Mouse (Mus musculus) splenic B cell, adult 2 months (primary cell): ENCODE results near the gene Safb2.
"Not testable (repeated sequence)": the region's sequence is repeated elsewhere in the genome, so short reads cannot be mapped to it uniquely, and the experiment has no call there.

Experiments used
- DNase-seq: peaks from one replicate; pipeline ENCODE4 v3.0.0-alpha.2; 2011; ENCODE audit warnings: low read depth, low spot score
- H3K27me3 ChIP-seq: 2 replicates; pipeline ENCODE4 v1.6.1; 2012; ENCODE audit warnings: mild to moderate bottlenecking, low read length, moderate library complexity, mixed read lengths; ENCODE audit not compliant: control insufficient read depth, poor library complexity, insufficient read depth, severe bottlenecking
- H3K36me3 ChIP-seq: 2 replicates; pipeline ENCODE4 v1.6.1; 2012; ENCODE audit warnings: mild to moderate bottlenecking, low read length, moderate library complexity, mixed read lengths; ENCODE audit not compliant: control insufficient read depth, poor library complexity, insufficient read depth, severe bottlenecking

The Safb2 gene

DNA sequence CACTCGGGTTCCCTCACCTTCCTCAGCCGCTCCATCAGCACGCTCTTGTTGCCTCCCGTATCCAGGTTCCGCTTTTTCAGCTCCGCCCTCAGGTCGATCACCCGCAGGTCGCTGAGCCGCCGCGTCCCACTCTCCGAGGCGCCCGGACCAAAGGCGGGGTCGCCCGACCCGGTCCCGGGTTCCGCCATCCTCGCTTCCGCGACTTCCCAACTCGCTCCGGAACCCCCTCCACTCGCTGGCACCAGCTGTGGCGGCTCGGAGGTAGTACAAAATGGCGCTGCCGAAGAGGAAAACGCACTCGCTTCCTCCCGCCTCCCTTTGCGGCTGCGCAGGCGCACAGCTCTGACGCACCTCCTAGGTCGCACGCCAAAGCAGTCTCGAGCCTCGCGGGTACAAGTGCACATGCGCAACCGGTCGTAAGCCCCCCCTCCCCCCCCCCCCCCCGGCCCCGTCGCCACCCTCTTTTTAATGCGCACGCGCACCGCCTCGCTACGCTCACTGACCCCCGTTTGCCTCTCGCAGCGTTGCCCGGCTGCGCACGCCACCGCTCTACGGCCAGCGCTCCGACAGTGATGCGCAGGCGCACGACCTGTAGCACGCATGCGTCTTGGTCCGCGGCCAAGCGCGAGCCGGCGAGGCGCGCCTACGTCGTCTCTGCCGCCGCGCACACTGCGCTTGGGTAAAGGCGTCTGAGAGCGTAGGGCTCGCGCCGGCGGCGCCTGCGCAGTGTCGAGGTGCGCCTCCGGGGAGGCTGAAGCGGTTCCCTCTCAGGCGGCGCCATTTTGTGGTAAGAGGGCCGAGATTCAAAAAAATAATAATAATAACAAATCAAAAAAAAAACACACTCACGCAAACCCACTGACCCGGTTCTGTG lies at the start of gene Safb2, which contains the start of gene Safb:
Safb2 (minus strand) TSS at position 329 of the 874 bp plus-strand sequence.
Safb (plus strand) TSS at position 569 of the 874 bp plus-strand sequence.
- peak; percentile 100 for DNase-seq
- H3K36me3 ChIP-seq: peaks cover 4% of the 10 kb centered on the region; the same call in 1 of the 2 replicates
- H3K27me3 ChIP-seq: no peaks in the 10 kb centered on the region

GRCm38 (mm10) chr17:56634023-56634422 lies 49.6 kb upstream of the Safb2 start:
- no peaks in the 10 kb centered on the region for H3K36me3 ChIP-seq
- peak; percentile 84 for DNase-seq
- no peaks in the 10 kb centered on the region for H3K27me3 ChIP-seq

DNA sequence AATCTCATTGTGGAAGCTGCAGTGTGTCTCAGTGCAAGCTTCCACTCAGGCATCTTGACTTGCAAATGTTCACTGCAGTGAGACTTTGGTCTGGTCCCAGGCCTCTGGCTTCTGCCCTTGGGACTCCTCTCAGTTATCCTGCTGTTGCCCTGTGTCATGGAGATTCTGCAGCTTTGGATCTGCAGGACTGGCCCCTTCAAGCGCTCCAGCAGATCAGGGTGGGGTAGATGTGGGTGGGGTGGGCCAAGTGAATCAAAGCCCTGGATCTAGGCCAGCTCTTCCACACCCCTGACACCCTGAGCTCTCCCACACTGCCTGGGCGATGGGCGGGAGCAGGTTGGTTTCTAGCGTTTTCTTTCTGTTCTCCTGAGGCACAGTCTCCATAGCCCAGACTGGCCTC lies 47.4 kb upstream of the Safb2 start:
- no peaks in the 10 kb centered on the region for H3K36me3 ChIP-seq
- no peak for DNase-seq
- H3K27me3 ChIP-seq: no peaks in the 10 kb centered on the region

- not testable (repeated sequence) for H3K36me3 ChIP-seq, DNase-seq, H3K27me3 ChIP-seq
These were observed 45.7 kb upstream of the Safb2 start for GRCm38 (mm10) chr17:56629800-56630781.

- DNase-seq: peak; percentile 47
These were observed 43.3 kb upstream of the Safb2 start, which contains the start of gene Catsperd for GRCm38 (mm10) chr17:56627530-56628277. Catsperd (plus strand) TSS chr17:56628143.

DNA sequence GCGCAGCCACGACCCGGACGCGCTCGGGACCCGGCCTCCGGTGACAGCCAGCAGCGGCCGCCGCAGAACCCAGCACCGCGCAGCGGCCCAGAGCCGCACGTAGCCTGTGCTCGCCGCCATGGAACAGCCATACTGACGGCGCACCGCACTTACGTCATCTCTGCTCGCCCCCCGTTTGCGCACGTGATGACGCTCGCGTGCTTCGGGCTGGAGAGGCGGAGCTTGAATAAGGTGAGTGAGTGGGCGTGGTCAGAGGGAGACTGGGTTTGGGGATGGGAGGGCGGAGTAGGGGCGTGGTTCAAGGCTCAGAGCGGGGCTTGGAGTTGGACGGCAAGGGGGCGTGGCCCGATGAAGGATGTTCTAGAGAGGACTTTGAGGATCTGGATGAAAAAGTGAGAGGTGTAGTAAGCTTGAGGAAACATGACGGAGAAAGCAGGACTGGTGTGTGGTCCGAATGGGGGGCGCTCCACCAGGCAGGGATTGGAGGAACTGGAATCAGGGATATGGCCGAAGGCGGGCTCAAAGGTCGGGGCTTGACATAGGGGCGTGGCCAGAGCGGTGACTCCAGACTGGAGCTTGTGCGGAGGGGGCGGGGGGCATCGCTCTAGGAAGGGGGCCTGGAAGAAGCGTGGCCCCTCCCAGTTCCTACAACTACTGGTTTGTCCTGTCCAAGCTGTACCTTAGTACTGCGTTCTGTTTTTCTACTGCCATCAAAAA lies 42.5 kb upstream of the Safb2 start, which contains the start of gene Lonp1:
Lonp1 (minus strand) TSS at position 134 of the 717 bp plus-strand sequence.
- H3K27me3 ChIP-seq: no peaks in the 10 kb centered on the region
- DNase-seq: peak; percentile 100
- H3K36me3 ChIP-seq: peaks cover 4% of the 10 kb centered on the region

More at GRCm38 (mm10) chr17:56627530-56628277, 43.3 kb upstream of the Safb2 start, which contains the start of gene Catsperd:
- no peaks in the 10 kb centered on the region for H3K27me3 ChIP-seq
- H3K36me3 ChIP-seq: peaks cover 4% of the 10 kb centered on the region

- Histone ChIP-seq H3K27me3 (no peaks in the 10 kb centered on the region), H3K36me3 (peaks cover 4% of the 10 kb centered on the region)
- DNase-seq: no peak
These were observed 41.9 kb upstream of the Safb2 start for GRCm38 (mm10) chr17:56626260-56626659.

GRCm38 (mm10) chr17:56625495-56625894 lies 41.1 kb upstream of the Safb2 start:
- H3K27me3 ChIP-seq: no peaks in the 10 kb centered on the region
- DNase-seq: no peak
- H3K36me3 ChIP-seq: peaks cover 4% of the 10 kb centered on the region

DNA sequence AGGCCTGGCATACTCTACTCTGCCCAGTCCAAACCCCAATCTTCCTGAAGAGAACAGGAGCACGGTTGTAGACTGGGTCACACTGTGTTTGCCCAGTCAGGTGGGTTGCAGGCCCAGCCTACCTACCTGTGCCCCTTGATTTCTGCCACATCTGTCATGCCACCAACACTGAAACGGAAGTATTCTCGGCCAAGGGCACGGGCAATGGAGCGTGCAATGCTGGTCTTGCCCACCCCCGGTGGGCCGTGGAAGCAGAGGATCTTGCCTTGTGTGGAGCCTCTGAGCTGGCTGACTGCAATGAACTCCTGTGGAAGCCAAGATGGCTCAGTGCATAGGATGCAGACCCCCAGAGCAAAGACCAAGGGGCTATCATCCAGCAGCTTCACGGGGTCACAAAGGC lies 33.2 kb upstream of the Safb2 start:
- no peak for DNase-seq
- H3K36me3 ChIP-seq: peaks cover 9% of the 10 kb centered on the region
- H3K27me3 ChIP-seq: no peaks in the 10 kb centered on the region

- no peak for DNase-seq
- H3K27me3 ChIP-seq: no peaks in the 10 kb centered on the region
- H3K36me3 ChIP-seq: peaks cover 9% of the 10 kb centered on the region
These were observed 32.3 kb upstream of the Safb2 start for GRCm38 (mm10) chr17:56616725-56617124.

GRCm38 (mm10) chr17:56615792-56616191 lies 31.4 kb upstream of the Safb2 start:
- no peak for DNase-seq

DNA sequence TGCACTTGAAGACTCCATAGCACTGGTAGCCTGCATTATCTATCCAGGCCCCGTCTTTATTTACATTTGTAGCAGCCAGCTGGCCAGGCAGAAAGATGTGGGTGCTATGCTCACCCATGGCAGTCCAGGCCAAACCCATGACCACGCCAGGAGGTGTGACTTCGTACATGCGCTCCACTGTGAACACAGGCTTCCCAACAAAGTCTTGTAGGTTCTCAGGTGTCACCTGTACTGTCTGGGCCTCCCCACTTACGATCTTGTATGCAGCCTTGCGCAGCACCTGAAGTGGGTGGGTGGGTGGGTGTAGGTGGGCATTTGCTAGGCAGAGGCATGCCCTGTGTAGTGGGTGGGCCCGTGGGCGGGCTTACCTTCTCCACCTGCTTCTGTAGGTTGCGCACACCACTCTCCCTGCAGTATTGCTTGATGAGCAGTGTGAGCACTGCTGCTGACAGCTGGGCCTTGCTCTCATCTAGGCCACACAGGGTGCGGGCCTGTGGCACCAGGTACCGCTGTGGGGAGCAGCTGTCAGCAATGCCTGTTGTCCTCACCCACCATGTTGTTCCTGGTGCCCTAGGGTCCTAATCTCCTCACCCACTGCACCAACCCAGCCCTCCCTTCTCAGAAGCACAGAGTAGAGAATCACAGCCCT lies 30.9 kb upstream of the Safb2 start:
- Histone ChIP-seq H3K27me3 (no peaks in the 10 kb centered on the region), H3K36me3 (peaks cover 9% of the 10 kb centered on the region)
- no peak for DNase-seq

More at GRCm38 (mm10) chr17:56615792-56616191, 31.4 kb upstream of the Safb2 start:
- Histone ChIP-seq H3K27me3 (no peaks in the 10 kb centered on the region), H3K36me3 (peaks cover 9% of the 10 kb centered on the region)
